Mouse (Mus musculus) thymus, postnatal 10 days (tissue): ENCODE results near the gene Gm29564.
"Not testable (repeated sequence)": the region's sequence is repeated elsewhere in the genome, so short reads cannot be mapped to it uniquely, and the experiment has no call there.

Experiments used
- DNase-seq, 2 experiments: peaks; one replicate each; pipeline ENCODE4 v3.0.0; 2021; ENCODE audit warnings: low spot score in 2 of 2

Gm29564 gene

GRCm38 (mm10) chrY:78212693-78213092, at the start of gene Gm29564:
Gene Gm29564, plus strand, starts transcription at chrY:78212993.
- DNase-seq, result not testable (repeated sequence)
